19 mouse cellular contexts compared by ENCODE assay signal in the genomic region with DNA sequence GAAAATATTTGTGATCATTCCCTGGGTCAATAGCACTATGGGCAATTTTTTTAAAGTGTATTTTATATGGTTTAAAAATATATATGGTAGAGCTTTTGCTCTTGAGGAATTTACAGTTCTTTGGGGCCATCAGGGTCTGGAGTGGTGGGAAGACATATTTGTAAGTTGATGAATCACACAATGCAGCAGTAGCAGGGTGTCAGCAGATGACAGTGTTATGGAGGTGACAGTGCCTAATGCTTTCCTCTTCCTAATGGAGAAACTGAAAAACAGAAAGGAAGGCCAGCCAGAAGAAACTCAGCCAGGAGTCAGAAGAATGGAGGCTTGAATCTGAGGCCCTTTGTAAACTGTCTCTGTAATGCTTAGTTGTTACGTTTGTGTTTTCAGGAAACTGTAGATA.
"Had no signal": no experiment of that assay in that cellular context is flagged by ENCODE, and none has a peak within 500 bp of the region (broad histone marks: within the 10 kb centered on the region; RNA-seq: fewer than 3 reads in every experiment).

No protein-coding gene starts in this region.

- DNase-seq: kidney, adult 2 months; kidney, postnatal 25 days; liver, postnatal 0 days; lung, postnatal 14 days; retina, postnatal 1 day; right cerebral cortex, postnatal 25 days; spleen, adult 18-20 months; thymus, postnatal 25 days had no signal

- ATAC-seq: intestine, postnatal 0 days; liver, postnatal 0 days; midbrain, embryonic 16.5 days had no signal

- H3K36me3 ChIP-seq: limb, embryonic 12.5 days; limb, embryonic 15.5 days; midbrain, embryonic 12.5 days; neural tube, embryonic 13.5 days; stomach, embryonic 15.5 days had no signal

- H3K27me3 ChIP-seq: limb, embryonic 12.5 days; limb, embryonic 15.5 days; midbrain, embryonic 12.5 days; neural tube, embryonic 13.5 days; stomach, embryonic 15.5 days had no signal

- H3K4me1 ChIP-seq: limb, embryonic 12.5 days; midbrain, embryonic 12.5 days; neural tube, embryonic 13.5 days; stomach, embryonic 15.5 days had no signal

- H3K4me2 ChIP-seq: limb, embryonic 12.5 days; limb, embryonic 15.5 days; liver, embryonic 11.5 days; midbrain, embryonic 12.5 days; neural tube, embryonic 13.5 days; stomach, embryonic 15.5 days had no signal

- H3K4me3 ChIP-seq: limb, embryonic 12.5 days; limb, embryonic 15.5 days; midbrain, embryonic 12.5 days; myocyte; neural tube, embryonic 13.5 days; stomach, embryonic 15.5 days had no signal

- H3K9me3 ChIP-seq: limb, embryonic 12.5 days; limb, embryonic 15.5 days; midbrain, embryonic 12.5 days; neural tube, embryonic 13.5 days; stomach, embryonic 15.5 days had no signal

- H3K27ac ChIP-seq: kidney, postnatal 0 days; limb, embryonic 12.5 days; limb, embryonic 15.5 days; liver, embryonic 14.5 days; midbrain, embryonic 12.5 days; neural tube, embryonic 13.5 days; stomach, embryonic 15.5 days had no signal

- H3K9ac ChIP-seq: limb, embryonic 12.5 days; limb, embryonic 15.5 days; liver, embryonic 14.5 days; liver, postnatal 0 days; midbrain, embryonic 12.5 days; neural tube, embryonic 13.5 days; stomach, embryonic 15.5 days had no signal
